Mouse (Mus musculus) thymus, postnatal 36 days (tissue): ENCODE measurements around the gene Tbxas1.

ENCODE experiments used
- DNase-seq, 2 experiments: peaks; one replicate each; pipeline ENCODE4 v3.0.0; 2022; ENCODE audit warnings: mixed read lengths in 2 of 2

The Tbxas1 gene

DNA sequence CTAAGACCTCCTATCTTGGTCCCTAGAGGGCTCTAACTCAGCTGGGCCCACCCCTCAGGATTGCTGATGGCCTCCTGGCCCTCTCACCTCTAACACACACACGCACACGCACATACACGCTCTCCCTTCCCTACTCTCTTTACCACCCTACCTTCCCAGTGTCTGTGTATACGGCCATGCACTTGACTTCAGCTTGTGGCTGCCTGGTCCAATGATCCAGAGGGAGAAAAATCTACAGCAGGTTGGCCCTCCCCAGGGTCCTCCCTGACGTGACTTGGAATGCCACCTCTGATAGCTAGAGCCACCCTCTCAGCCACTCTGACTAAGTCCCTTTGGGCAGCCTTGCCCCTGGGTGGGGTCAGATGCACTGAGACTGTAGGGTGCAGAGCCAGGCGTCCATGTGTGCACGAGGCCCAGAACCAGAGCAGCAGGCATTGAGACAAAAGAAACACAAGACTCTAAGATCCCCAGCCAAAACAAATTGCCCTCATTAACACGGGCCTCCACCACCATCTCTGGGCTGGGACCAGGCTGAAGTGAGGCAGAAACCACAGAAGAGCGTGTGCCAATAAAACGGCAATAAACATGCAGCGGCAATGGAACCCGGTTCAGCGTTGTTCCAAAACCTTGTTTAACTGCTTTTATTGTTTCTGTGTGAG lies 179.1 kb downstream of the Tbxas1 start:
- no peak for DNase-seq

DNA sequence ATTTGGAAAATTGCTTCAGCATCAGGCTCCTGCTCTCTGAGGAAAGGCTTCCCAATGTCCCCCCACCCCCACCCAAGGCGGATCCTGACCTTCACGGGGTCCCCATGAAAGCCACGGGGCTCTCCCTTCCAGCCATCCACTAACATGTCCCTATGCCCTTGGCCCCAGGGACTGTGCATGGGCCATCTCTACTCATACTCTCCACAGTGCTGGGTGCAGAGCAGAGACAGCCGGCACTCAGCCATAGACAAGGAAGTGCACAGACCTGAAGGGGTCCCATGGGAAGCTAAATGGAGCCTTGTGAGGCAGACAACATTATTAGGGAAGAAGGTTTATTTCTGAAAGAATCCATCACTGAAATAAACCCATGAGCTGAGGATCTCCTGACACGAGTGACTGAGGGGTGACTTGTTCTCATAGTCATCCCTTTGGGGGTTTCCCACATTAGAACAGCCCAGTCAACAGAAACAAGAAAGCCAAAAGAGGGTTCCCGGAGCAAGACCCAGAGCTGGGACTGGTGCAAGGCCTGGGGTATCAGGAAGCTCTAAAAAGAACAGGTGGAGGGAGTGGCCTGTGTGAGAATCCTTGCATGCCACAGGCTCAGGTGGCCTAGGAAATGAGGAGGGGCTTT lies 179.8 kb downstream of the Tbxas1 start:
- no peak for DNase-seq

DNA sequence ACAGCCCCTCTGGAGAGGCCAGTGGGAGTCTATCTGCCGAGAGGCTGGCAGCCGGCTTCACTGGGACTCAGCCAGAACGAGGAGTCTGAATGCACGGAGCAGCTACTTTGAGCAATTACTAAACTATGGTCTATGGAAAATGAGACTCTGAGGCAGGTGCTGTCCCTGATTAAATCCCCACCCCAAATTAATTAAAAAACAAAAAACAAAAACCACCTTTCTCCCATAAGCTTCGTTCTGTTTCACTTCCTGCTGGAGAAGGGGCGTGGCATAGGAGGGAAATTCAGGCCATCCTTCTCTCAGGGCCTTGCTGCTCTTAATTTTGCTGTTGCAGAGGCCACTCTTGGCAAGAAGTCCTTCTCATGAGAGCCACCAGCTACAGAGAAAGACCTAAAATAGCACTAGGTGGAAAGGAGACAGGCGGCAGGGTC lies 180.6 kb downstream of the Tbxas1 start:
- no peak for DNase-seq

DNA sequence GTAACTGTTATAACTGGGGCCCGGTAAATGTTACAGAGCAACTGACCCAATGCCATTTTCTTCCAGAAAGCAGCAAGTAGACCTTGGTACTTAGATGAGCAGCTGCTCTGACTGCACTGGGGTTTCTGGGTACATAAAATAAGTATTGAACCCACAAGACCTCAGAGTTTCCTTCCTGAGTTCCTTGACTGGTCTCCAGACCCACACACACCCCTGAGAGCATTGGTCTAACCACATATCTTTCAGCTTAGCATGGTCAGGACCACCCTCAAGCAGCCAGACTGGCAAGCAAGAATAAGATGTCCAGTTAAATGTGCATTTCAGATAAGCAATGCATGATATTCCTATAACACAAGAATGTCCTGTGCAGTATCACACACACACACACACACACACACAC lies 182.0 kb downstream of the Tbxas1 start:
- DNase-seq = no peak

DNA sequence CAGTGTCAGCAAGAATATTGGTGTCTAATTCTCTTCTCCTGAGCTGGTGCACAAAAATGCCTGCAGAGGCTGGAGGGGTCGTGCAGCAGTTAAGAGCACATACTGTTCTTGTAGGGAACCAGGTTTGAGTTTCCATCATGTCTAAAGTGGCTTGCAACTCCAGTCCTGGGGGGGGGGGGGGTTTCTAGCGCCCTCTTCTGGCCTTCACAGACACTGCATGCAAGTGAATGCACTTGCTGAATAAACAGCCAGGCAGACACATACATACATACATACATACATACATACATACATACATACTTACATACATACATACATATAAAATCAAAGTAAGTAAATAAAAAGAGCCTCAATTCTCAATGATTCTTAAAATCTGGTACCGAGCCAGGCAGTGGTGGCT lies 183.2 kb downstream of the Tbxas1 start:
- no peak for DNase-seq

DNA sequence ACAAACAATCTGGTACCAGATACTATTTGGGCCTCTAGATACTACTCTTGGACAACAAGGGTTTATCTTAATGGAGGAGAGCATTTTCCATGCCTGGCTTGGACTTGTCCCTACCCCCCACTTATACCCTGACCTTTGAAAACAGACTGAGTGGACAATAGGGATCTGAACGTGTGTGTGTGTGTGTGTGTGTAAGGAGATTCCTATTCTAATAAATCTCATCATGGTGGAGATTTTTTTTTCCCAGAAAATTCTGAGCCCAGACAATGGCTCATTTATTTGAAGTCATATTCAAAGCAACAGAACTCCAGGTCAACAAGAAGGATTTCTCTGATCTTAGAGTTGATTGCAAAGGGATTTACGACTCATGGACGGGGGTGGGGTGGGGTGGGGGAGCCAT lies 183.7 kb downstream of the Tbxas1 start:
- DNase-seq = no peak

DNA sequence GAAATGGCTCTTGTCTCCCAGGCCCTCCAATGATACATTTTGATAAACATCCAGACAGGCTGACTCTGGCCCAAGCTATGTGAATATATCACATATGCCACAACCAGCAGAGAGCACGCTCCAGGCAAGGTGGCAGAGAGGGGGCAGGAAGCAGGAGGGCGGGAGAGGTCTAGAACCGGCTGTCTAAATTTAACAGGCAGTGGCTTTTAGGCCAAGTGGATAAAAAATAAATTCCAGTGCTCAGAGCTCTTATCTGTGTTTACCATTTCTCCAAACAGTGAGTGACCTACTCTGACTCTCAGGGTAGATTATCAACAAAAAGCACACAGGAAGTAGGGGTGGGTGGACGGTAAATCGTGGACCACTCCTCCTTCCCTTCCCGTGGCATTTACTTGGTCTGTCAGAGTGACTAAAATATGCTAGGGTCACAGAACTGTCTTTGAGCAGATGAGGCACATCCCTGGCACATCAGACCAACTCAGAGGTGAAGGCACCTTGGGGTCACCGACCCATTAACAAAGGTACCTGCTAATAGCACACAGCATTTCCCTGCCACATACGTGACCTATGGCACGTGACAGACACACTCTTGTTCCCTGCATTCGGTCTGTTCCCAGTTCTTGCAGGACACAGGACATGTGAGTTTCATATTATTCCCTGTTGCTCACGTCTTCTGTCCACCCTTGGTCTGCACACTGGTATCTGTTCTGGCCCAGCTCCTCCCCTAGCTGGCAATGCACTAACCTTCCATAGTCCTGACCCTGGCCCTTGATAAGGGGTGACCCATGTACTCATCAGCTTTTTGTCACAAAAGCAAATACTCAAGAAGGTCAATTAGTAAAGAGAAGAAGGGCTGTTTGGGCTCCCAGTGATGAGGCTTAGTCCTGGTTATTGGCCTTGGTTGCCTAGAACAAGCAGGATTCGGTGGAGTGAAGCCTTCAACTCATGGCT lies 184.6 kb downstream of the Tbxas1 start:
- DNase-seq = no peak

DNA sequence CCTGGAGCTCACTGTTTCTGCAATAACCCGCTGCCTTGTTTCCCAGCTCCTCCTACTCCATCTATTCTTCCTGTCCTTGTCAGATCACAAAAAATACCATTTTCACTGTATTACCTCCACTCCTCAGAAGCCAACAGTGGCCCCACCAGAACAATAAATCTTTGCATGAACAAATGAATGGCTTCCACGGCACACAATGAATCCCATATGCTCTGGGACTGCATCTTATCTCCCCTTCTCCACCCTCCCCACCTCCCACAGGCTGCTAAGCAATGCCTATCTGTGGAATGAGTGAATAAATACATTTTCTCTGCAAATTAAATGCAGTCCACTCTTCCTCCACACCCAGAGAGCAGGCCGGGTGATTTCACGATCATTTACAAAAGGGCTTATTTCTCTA lies 186.0 kb downstream of the Tbxas1 start:
- no peak for DNase-seq

DNA sequence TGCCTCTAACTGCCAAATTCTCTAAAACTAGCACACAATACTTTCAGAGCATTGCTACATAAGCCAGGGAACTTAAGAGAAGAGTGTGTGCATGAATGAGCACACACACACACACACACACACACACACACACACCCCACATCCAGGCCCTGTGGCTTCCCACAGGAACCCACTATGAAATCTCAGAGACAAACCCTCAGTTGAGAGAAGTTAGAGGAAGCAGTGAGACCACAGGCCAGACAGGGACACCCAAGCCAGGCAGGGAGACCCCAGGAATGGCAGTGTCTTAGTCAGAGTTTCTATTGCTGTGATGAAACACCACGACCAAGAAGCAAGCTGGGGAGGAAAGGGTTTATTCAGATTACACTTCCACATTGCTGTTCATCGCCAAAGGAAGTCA lies 188.3 kb downstream of the Tbxas1 start:
- DNase-seq = no peak

DNA sequence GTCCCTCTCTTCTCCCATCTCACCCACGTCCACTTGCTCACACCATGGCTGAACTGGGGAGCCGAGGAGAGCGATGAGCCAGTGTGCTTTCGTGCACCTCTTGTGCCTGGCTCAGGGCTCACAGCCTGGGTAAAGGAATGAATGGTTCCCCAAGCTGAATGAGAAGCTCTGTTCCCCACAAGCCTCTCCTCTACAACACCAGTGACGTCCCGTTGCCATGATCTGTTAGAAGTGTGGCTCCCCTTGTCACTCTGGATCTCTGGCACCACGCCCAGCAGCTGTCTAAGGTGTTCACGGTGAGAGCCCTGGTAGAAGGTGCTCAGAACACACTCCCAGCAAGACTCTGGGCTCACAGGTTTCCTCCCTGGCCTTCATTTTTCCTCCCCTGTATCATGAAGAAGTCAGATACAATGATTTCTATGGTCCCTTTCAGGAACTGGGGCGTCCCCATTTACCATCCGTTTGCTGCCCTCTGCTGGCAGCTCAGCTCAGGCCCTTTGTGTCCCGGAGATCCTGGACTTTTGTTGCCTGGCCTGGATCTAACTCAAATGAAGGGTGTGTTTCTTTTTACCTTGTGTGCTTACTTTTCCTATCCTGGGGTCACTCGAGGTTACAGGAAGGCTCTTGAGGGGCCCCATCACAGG lies 191.9 kb downstream of the Tbxas1 start:
- peak; percentile 41 to 49 for DNase-seq

DNA sequence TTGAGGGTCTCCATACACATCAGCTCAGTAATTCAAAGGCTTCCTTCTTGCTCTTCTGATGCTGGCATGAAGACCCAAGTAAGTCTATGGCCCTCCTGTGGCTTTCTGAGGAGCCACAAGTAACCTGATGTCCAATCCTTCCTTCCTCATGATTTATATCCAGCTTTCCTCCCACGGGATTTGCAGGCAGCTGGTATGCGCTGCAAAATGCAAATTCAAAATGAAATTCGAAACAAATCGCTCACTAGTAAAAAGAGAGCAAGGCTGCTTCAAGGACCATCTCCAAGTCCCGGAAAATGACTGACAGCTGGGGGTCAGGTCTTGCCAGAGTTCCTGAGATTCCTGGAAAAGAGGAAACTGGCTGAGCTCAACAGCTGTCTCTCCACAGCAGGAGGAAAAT lies 197.5 kb downstream of the Tbxas1 start:
- no peak for DNase-seq

DNA sequence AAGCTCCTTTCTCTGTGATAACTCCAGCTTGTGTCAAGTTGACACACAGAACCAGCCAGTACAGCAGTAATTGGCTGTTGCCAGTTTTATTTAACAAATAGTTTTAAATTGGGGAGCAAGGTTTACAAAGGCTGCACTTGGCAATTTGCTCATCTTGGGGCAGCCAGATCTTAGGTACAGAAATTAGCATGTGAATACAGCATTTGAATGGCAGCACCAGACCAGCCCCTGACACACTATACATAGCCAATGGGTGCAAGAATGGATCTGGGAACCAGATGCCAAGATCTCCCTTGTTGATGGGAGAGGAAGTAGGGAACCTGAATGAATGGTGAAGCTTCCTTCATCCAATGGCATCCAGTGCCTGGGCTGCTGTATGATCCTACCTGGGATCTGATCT lies 199.0 kb downstream of the Tbxas1 start:
- DNase-seq = no peak

DNA sequence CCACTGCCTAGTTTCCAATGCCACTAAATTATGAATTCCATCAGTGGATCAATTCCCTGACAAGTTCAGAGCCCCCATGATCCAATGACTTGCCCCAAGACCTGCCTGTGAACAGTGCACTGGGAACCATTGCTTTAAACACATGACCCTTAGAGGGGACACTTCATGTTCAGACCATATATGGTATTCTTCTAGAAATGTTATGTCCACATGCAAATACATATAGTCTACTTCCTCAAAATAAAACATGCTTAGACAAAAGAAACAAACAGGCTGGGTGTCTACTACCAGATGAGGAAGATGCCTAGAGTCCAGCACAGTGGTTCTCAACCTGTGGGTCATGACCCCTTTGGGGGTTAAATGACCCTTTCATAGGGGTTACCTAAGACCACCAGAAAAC lies 201.3 kb downstream of the Tbxas1 start:
- DNase-seq = no peak

DNA sequence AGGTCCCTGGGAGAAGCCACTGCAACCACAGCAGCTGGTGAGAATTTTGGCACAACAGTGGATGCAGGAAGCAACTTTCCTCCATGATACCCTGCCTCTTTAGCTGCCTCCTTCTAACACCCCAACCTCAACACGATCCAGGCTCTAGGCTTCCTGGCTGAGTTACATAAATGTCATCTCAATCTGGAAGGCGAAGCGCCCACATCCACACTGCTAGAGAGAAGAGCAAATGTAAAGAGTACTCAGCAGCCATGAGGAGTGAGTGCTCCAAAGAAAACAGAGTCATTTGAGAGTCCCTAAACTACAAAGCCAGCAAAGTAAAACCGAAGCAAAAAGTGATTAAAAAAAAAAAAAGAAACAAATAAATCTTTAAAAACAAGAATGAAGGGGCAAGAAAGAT lies 229.4 kb downstream of the Tbxas1 start:
- DNase-seq = no peak

DNA sequence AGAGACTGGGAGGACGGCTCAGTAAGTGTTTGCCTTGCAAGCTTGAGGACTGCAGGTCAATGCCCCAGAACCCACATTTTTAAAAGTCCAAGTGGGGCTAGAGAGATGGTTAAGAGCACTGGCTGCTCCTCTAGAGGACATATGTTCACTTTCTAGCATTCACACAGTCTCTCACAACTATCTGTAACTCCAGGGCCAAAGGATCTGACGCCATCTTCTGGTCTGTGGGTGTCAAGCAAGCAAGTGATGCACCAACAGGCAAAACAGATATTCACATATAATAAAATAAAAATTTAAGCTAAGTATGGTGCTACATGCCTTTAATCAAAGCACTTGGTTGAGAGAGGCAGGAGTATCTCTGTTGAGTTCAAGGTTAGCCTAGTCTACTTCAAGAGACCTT lies 231.6 kb downstream of the Tbxas1 start:
- no peak for DNase-seq

DNA sequence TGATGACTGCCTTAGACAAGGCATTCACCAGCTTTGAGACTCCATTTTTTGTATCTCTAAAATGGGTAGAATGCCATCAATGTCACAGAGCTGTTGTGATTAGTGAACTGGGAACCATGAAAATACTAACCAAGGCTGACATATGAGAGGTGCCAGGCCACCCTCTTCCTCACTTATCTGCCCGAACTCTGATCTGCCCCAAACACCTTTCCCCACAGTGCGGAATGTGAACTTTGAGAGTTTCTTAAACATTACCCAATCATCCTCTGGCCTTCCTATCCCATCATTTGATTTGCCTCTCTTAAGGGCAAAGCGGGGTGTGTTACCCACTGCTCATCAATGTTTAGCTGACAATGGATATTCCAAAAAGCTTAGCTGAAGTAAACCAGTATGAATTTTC lies 237.5 kb downstream of the Tbxas1 start:
- no peak for DNase-seq

DNA sequence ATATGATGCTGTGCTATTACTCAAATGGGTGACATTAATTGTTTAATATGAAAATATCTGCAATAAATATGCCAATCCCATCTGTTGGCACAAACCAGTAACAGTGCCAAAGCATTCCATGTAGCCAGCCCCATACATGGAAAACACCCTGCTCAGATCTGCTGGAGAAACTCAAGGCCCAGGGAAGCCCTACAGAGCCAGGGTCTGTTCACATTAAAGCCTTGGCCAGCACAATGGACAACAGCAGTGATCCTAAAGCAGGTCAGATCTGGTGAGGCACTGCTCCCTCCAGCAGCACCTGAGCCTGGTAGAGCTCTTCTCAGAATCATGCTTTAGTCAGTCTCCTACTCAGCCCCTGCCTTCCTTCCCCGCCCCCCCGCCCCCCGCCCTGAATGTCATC lies 237.9 kb downstream of the Tbxas1 start:
- no peak for DNase-seq

DNA sequence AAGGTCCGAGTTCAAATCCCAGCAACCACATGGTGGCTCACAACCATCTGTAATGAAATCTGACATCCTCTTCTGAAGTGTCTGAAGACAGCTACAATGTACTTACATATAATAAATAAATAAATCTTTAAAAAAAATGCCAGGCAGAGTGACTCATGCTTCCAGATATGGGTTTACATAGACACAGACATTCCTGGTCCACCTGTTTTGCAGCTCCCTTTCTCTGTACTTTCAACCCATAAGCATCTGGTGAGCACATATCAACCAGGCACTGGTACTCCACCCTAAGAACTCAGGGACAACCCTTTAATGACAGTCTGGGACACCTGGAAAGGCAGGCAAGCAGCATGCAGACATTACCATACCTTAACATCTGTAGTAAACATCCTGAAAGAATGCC lies 240.2 kb downstream of the Tbxas1 start:
- DNase-seq = no peak

DNA sequence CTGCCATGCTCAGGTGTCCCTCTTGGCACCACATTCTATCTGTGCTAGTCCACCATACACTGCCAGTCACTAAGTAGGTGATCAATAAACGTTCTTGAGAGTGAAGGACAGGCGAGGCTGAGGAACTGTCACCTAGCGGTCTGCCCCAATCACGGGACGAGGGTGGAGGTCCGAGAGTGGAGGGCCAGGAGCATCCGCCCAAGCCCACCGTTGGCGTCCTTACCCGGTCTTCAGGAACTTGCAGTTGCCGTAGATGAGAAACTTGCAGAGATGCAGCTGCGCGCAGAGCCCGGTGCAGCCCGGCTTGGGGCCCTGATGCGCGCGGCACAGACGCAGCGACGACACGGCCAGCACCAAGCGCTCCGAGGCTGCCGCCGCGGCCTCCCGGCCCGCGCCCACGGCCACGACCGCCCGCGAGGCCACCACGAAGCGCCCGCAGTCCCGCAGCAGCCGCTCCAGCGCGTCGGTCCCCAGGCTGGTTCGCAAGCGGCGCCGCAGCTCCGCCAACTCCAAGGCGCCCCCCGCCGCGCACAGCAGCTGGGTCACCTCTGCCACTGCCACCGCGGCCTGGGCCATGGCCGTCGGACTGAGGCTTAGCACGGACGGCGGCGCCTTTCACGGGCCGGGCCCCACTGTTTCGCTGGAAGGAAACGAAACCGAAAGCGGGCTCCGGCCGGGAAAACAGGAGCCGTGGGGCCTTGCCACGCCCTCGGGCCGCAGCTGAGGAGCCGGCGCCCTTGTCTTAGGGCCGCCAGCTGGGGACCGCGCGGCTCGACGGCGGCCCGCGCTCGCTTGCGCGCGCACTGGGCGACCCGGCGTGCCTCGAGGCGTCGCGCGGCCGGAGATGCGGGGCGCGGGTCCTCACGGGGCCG lies 242.6 kb downstream of the Tbxas1 start, which contains the start of gene Parp12:
TSS of gene Parp12 (minus strand) at position 766 of the 872 bp plus-strand sequence.
- DNase-seq = peak; percentile 60 to 68

DNA sequence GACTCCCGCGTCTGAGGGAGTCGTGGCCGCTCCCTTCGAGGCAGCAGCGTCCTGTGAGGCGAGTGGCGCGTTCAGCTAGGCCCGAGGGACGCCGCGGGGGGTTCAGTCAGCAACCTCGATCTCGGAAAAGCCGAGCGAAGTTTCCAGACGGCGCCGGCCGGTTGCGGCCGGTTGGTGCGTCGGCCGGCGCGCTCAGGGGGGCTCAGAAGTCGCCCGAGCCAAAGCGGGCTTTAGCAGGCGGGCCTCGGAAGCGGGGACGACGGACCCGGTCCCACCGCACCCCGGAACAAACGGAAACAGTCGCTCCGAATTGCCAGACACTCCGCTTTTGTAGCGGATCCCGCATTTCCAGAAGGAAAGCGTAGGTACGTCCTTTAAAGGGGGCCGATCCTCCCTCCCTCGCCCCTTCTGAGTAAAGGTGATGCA lies 243.3 kb downstream of the Tbxas1 start:
- no peak for DNase-seq

DNA sequence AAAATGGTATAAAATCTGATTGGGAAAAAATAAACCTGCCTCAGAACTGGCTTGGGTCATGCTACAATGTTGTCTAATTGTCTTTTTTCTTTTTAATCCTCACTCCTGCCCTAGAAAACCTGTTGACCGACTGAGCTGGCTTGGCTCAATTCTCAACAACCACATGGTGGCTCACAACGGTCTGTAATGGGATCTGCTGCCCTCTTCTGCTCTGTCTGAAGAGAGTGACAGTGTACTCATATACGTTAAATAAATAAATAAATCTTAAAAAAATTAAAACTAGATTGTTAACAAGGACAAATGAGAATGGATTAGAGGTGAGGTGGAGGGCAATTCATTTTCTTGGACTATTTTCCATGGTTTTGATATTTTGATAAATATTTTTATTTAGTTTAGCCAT lies 245.5 kb downstream of the Tbxas1 start:
- no peak for DNase-seq

DNA sequence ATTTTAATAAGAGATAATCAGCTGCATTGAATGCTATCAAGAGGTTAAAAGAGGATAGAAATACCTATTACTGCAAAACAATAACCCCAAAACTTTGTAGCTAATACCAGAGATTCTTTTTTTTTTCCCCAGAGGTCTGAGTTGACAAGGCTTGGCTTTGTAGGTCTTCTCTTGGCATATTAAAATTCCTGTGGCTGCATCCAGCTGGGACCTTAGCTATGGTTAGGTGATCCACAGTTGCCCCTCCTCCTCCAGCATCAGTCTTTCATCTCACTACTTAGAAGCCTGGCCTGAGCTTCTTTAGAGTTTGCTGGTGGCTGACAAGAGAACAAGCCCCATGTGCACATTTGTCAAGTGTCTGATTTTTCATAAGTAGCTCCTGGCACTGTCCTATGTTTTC lies 249.5 kb downstream of the Tbxas1 start:
- DNase-seq = no peak
